Mouse (Mus musculus) lung, embryonic 14.5 days (tissue): ENCODE measurements around the gene Hs2st1. TPM values are rescaled to one million over a fixed set of nuclear protein-coding genes. Genes with fewer than 3 reads are reported as not detected.

ENCODE experiments used
- ATAC-seq: fragments of 200-750 bp; cut with Nextera tagmentation; 2 replicates; pipeline ENCODE4 v1.8.0; 2017; ENCODE audit warnings: mild to moderate bottlenecking, moderate TSS enrichment, moderate library complexity; ENCODE audit not compliant: insufficient read depth
- DNase-seq: peaks from one replicate; pipeline ENCODE4 v3.0.0-alpha.2; 2015
- H3K27ac ChIP-seq: fragments of 300-500 bp; sonication (generic); 2 replicates; pipeline ENCODE4 v1.5.1; 2014; ENCODE audit warnings: low read depth, mild to moderate bottlenecking, moderate library complexity
- H3K27me3 ChIP-seq: fragments of 300-500 bp; sonication (generic); 2 replicates; pipeline ENCODE4 v1.6.1; 2014; ENCODE audit warnings: low read length, control low read depth; ENCODE audit not compliant: insufficient read depth
- H3K36me3 ChIP-seq: fragments of 300-500 bp; sonication (generic); 2 replicates; pipeline ENCODE4 v1.6.1; 2014; ENCODE audit warnings: control low read depth; ENCODE audit not compliant: insufficient read depth
- H3K4me1 ChIP-seq: fragments of 300-500 bp; sonication (generic); 2 replicates; pipeline ENCODE4 v1.6.1; 2014; ENCODE audit warnings: antibody characterized with exemption, control low read depth; ENCODE audit not compliant: insufficient read depth
- H3K4me2 ChIP-seq: fragments of 300-500 bp; sonication (generic); 2 replicates; pipeline ENCODE4 v1.6.1; 2014; ENCODE audit warnings: mild to moderate bottlenecking
- H3K4me3 ChIP-seq: fragments of 300-500 bp; sonication (generic); 2 replicates; pipeline ENCODE4 v1.5.1; 2014; ENCODE audit warnings: low read depth, low read length
- H3K9ac ChIP-seq: fragments of 300-500 bp; sonication (generic); 2 replicates; pipeline ENCODE4 v1.6.1; 2014
- H3K9me3 ChIP-seq: fragments of 300-500 bp; sonication (generic); 2 replicates; pipeline ENCODE4 v1.6.1; 2016; ENCODE audit warnings: low read depth, low read length, control low read depth
- CTCF ChIP-seq: IDR thresholded peaks from 2 replicates; pipeline ENCODE4 v1.5.1; 2016; ENCODE audit warnings: antibody characterized with exemption, low read depth
- WGBS: fragments of 180-500 bp; shearing (Covaris S2); extraction: QIAGEN DNeasy Blood & Tissue Kit; methylation state at CpG from one replicate; pipeline ENCODE4 v1.1.7; 2014; 5-methylcytosine and 5-hydroxymethylcytosine counted together
- polyA plus RNA-seq: library from polyadenylated mRNA; unstranded; fragments of >200 nt; fragmentation: Nextera tagmentation; extraction: Ambion mirVana; gene quantifications from 2 replicates; pipeline ENCODE4 v1.2.1, GENCODE M21; 2014

Hs2st1 gene
- polyA plus RNA-seq, 1 experiment from 2014 or later = 11.9 TPM

GRCm38 (mm10) chr3:144519581-144520272 is 50.3 kb downstream of the Hs2st1 start:
- Histone ChIP-seq H3K4me2 (no peak overlapping the region), H3K9ac (no peak overlapping the region), H3K27ac (no peak overlapping the region), H3K36me3 (no peaks in the 10 kb centered on the region), H3K4me3 (no peak overlapping the region), H3K4me1 (peaks cover 5% of the 10 kb centered on the region; the same call in 1 of the 2 replicates), H3K9me3 (no peaks in the 10 kb centered on the region), H3K27me3 (no peaks in the 10 kb centered on the region)
- WGBS = 36% methylated on average over 10 of the region's 10 CpGs
- DNase-seq = no peak
- TF ChIP-seq CTCF = no peak
- ATAC-seq = no peak

GRCm38 (mm10) chr3:144518917-144519316 is 51.1 kb downstream of the Hs2st1 start:
- no peak overlapping the region for H3K4me2 ChIP-seq
- H3K4me3 ChIP-seq = no peak overlapping the region
- no peak overlapping the region for H3K27ac ChIP-seq
- DNase-seq (peak; percentile 44), ATAC-seq (no peak)
- peaks cover 5% of the 10 kb centered on the region; the same call in 1 of the 2 replicates for H3K4me1 ChIP-seq
- no peaks in the 10 kb centered on the region for H3K36me3 ChIP-seq
- no peaks in the 10 kb centered on the region for H3K27me3 ChIP-seq
- no peak overlapping the region for H3K9ac ChIP-seq
- WGBS = 14% methylated on average over 5 of the region's 5 CpGs
- H3K9me3 ChIP-seq = no peaks in the 10 kb centered on the region
- TF ChIP-seq CTCF = no peak

GRCm38 (mm10) chr3:144515286-144515685 is 54.7 kb downstream of the Hs2st1 start:
- DNase-seq = no peak
- 61% methylated on average over 7 of the region's 7 CpGs for WGBS
- Histone ChIP-seq H3K4me1 (peaks cover 5% of the 10 kb centered on the region; the same call in 1 of the 2 replicates), H3K27me3 (no peaks in the 10 kb centered on the region), H3K27ac (no peak overlapping the region), H3K9me3 (no peaks in the 10 kb centered on the region), H3K4me2 (no peak overlapping the region), H3K36me3 (no peaks in the 10 kb centered on the region), H3K4me3 (no peak overlapping the region), H3K9ac (no peak overlapping the region)
- no peak for ATAC-seq
- no peak for TF ChIP-seq CTCF

GRCm38 (mm10) chr3:144514122-144514505 is 55.9 kb downstream of the Hs2st1 start:
- no peaks in the 10 kb centered on the region for H3K36me3 ChIP-seq
- no peaks in the 10 kb centered on the region for H3K27me3 ChIP-seq
- no peak for DNase-seq
- no peak for TF ChIP-seq CTCF
- ATAC-seq = no peak
- no peaks in the 10 kb centered on the region for H3K4me1 ChIP-seq
- no peaks in the 10 kb centered on the region for H3K9me3 ChIP-seq
- WGBS = 81% methylated on average over 10 of the region's 10 CpGs
- no peak overlapping the region for H3K4me3 ChIP-seq
- H3K9ac ChIP-seq = no peak overlapping the region
- H3K27ac ChIP-seq = no peak overlapping the region
- no peak overlapping the region for H3K4me2 ChIP-seq

DNA sequence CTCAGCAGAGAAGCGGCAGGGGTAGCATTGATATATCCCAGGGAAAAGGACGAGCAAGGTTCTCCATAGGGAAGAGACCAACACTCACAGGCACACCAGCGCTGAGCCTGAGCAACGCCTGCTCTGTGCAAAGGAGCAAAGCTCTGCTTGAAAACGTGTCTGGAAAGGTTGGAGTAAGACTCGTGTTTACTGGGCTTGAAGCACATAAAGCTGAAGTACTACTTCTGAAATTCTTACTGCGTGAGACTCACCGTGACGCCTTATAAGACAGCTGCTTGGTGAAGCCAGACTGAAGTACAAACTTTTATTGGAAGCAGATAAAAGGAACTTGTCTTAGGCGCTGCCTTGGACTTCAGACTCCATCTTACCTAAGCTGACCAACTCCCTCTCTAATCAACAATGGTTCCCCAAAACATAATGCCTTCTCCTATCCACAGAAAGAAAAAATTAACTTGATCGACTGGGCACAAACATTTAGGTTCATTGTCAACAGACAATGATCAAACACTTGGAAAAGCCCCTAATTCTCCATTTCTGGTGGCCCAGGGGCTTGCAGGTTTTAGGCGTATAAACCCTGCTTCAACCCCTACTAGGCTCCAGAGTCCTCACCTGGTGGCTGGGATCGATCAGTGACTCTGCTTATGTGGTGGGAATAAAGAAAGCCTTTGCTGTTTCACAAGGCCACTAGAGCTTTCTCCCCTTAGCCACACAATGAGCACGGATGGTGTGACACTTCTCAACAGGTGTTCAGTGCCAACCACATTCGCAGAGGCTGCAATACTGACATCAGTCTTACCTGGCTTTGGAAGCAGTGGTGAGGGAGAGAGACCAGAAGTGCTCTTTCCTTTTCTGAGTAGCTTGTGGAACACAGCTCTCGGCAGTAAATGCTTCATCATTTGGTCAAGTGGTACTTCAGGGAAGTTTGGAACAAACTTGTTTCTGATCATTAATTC is 56.5 kb downstream of the Hs2st1 start:
- WGBS = 64% methylated on average over 16 of the region's 16 CpGs
- peak; percentile 41; the same call in 1 of the 2 replicates for ATAC-seq
- Histone ChIP-seq H3K36me3 (no peaks in the 10 kb centered on the region), H3K4me1 (no peaks in the 10 kb centered on the region), H3K9me3 (no peaks in the 10 kb centered on the region), H3K27me3 (no peaks in the 10 kb centered on the region), H3K4me2 (no peak overlapping the region), H3K9ac (no peak overlapping the region), H3K4me3 (no peak overlapping the region), H3K27ac (no peak overlapping the region)
- TF ChIP-seq CTCF = no peak
- peak; percentile 31 for DNase-seq

GRCm38 (mm10) chr3:144510724-144511123 is 59.3 kb downstream of the Hs2st1 start:
- WGBS = 89% methylated on average over 3 of the region's 3 CpGs
- Histone ChIP-seq H3K4me2 (no peak overlapping the region), H3K27me3 (no peaks in the 10 kb centered on the region), H3K9ac (no peak overlapping the region), H3K36me3 (no peaks in the 10 kb centered on the region), H3K4me1 (no peaks in the 10 kb centered on the region), H3K27ac (no peak overlapping the region), H3K4me3 (no peak overlapping the region), H3K9me3 (no peaks in the 10 kb centered on the region)
- DNase-seq (no peak), ATAC-seq (no peak)
- TF ChIP-seq CTCF = no peak

DNA sequence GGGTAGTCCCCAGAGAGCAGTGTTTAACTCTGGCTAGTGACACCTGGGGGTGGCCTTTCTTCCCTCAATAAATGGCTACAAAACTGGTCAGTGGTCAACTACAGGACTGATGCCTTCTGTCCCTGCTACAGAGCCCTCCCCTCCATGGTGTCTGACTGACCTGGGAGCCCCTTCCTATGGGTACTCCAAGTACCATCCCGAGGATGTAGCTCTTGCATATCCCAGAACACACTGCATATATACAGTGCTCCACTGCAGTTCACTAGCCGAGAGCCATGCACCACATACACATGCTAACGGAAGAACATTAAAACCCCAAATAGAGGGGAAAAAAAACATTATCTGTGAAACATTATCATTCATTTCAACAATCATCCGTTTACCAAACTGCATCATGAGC is 61.6 kb downstream of the Hs2st1 start:
- Histone ChIP-seq H3K27ac (no peak overlapping the region), H3K9me3 (no peaks in the 10 kb centered on the region), H3K27me3 (no peaks in the 10 kb centered on the region), H3K4me3 (no peak overlapping the region), H3K4me1 (no peaks in the 10 kb centered on the region), H3K36me3 (no peaks in the 10 kb centered on the region), H3K4me2 (no peak overlapping the region), H3K9ac (no peak overlapping the region)
- DNase-seq = no peak
- TF ChIP-seq CTCF = no peak
- ATAC-seq = no peak
- WGBS = 85% methylated on average over 4 of the region's 4 CpGs
